Mouse (Mus musculus) neural tube, embryonic 14.5 days (tissue): ENCODE measurements around the gene Dkkl1. TPM values are rescaled to one million over a fixed set of nuclear protein-coding genes. Genes with fewer than 3 reads are reported as not detected.

Experiments used
- ATAC-seq: fragments of 200-750 bp; cut with Nextera tagmentation; 2 replicates; pipeline ENCODE4 v1.8.0; 2017; ENCODE audit warnings: low read depth, mild to moderate bottlenecking, moderate TSS enrichment, moderate library complexity
- H3K27ac ChIP-seq: fragments of 300-500 bp; sonication (generic); 2 replicates; pipeline ENCODE4 v1.5.1; 2014; ENCODE audit warnings: low read depth, mild to moderate bottlenecking, control low read depth, low read length, moderate library complexity, mixed read lengths
- H3K27me3 ChIP-seq: fragments of 300-500 bp; sonication (generic); 2 replicates; pipeline ENCODE4 v1.6.1; 2014; ENCODE audit warnings: low read length; ENCODE audit not compliant: control insufficient read depth, insufficient read depth
- H3K36me3 ChIP-seq: fragments of 300-500 bp; sonication (generic); 2 replicates; pipeline ENCODE4 v1.6.1; 2014; ENCODE audit warnings: low read length, mixed read lengths; ENCODE audit not compliant: control insufficient read depth, insufficient read depth
- H3K4me1 ChIP-seq: fragments of 300-500 bp; sonication (generic); 2 replicates; pipeline ENCODE4 v1.6.1; 2014; ENCODE audit warnings: low read length; ENCODE audit not compliant: control insufficient read depth, insufficient read depth
- H3K4me2 ChIP-seq: fragments of 300-500 bp; sonication (generic); 2 replicates; pipeline ENCODE4 v1.6.1; 2014; ENCODE audit warnings: mild to moderate bottlenecking, low read depth, low read length, control low read depth
- H3K4me3 ChIP-seq: fragments of 300-500 bp; sonication (generic); 2 replicates; pipeline ENCODE4 v1.5.1; 2014; ENCODE audit warnings: low read depth, low read length, control low read depth, mixed read lengths
- H3K9ac ChIP-seq: fragments of 300-500 bp; sonication (generic); replicated peaks from 2 replicates; pipeline ENCODE4 v1.6.1; 2014; ENCODE audit warnings: low read depth, mild to moderate bottlenecking, control low read depth, low read length, mixed read lengths
- H3K9me3 ChIP-seq: fragments of 300-500 bp; sonication (generic); 2 replicates; pipeline ENCODE4 v1.6.1; 2016; ENCODE audit warnings: low read length; ENCODE audit not compliant: control insufficient read depth
- WGBS: fragments of 180-500 bp; shearing (Covaris S2); extraction: QIAGEN DNeasy Blood & Tissue Kit; methylation state at CpG from one replicate; pipeline ENCODE4 v1.1.7; 2014; 5-methylcytosine and 5-hydroxymethylcytosine counted together
- polyA plus RNA-seq: library from polyadenylated mRNA; unstranded; fragments of >200 nt; fragmentation: Nextera tagmentation; extraction: Ambion mirVana; gene quantifications from 2 replicates; pipeline ENCODE4 v1.2.1, GENCODE M21; 2014

Gene Dkkl1
- polyA plus RNA-seq, 1 experiment from 2014 or later: 11.8 TPM

GRCm38 (mm10) chr7:45215673-45216441 lies 3.9 kb upstream of the Dkkl1 start, which contains the start of gene Tead2:
Gene Tead2 (plus strand): TSS chr7:45215753.
- under 1% methylated on average over 50 of the region's 55 CpGs for WGBS
- Histone ChIP-seq H3K9ac (peak within 1 kb of the TSS; percentile 64), H3K27me3 (peaks cover 10% of the 10 kb centered on the region), H3K4me3 (peak within 1 kb of the TSS; percentile 45), H3K36me3 (no peaks in the 10 kb centered on the region), H3K9me3 (no peaks in the 10 kb centered on the region), H3K4me1 (peaks cover 19% of the 10 kb centered on the region), H3K4me2 (peak within 1 kb of the TSS; percentile 72), H3K27ac (peak within 1 kb of the TSS; percentile 81)
- peak; percentile 48; the same call in 1 of the 2 replicates for ATAC-seq

GRCm38 (mm10) chr7:45213708-45214107 lies 1.8 kb upstream of the Dkkl1 start:
- H3K36me3 ChIP-seq: no peaks in the 10 kb centered on the region
- H3K27ac ChIP-seq: no peak overlapping the region
- WGBS: 50% methylated on average over 5 of the region's 5 CpGs
- no peak overlapping the region for H3K4me3 ChIP-seq
- H3K27me3 ChIP-seq: peaks cover 10% of the 10 kb centered on the region
- H3K9me3 ChIP-seq: no peaks in the 10 kb centered on the region
- no peak overlapping the region for H3K9ac ChIP-seq
- H3K4me1 ChIP-seq: peaks cover 19% of the 10 kb centered on the region
- ATAC-seq: no peak
- no peak overlapping the region for H3K4me2 ChIP-seq

GRCm38 (mm10) chr7:45212356-45212755 lies 409 bp upstream of the Dkkl1 start:
- H3K4me2 ChIP-seq: no peak overlapping the region
- H3K36me3 ChIP-seq: no peaks in the 10 kb centered on the region
- WGBS: 71% methylated on average over 7 of the region's 7 CpGs
- no peak for ATAC-seq
- H3K27me3 ChIP-seq: peaks cover 10% of the 10 kb centered on the region
- H3K4me3 ChIP-seq: no peak overlapping the region
- H3K9me3 ChIP-seq: no peaks in the 10 kb centered on the region
- no peak overlapping the region for H3K9ac ChIP-seq
- H3K27ac ChIP-seq: no peak overlapping the region
- peaks cover 17% of the 10 kb centered on the region for H3K4me1 ChIP-seq

- H3K27me3 ChIP-seq: peaks cover 10% of the 10 kb centered on the region
- H3K36me3 ChIP-seq: no peaks in the 10 kb centered on the region
- 69% methylated on average over 10 of the region's 10 CpGs for WGBS
- no peak overlapping the region for H3K27ac ChIP-seq
- H3K9me3 ChIP-seq: no peaks in the 10 kb centered on the region
- H3K9ac ChIP-seq: no peak overlapping the region
- H3K4me3 ChIP-seq: no peak overlapping the region
- ATAC-seq: no peak
- H3K4me1 ChIP-seq: 0 out of 2 replicates have a peak, but pooled peaks cover 5% of the 10 kb centered on the region
- no peak overlapping the region for H3K4me2 ChIP-seq
Observed at GRCm38 (mm10) chr7:45211070-45211469, 877 bp downstream of the Dkkl1 start.

- WGBS: 82% methylated on average over 6 of the region's 6 CpGs
- Histone ChIP-seq H3K9me3 (no peaks in the 10 kb centered on the region), H3K27me3 (peaks cover 10% of the 10 kb centered on the region), H3K4me3 (no peak overlapping the region), H3K4me2 (no peak overlapping the region), H3K4me1 (no peaks in the 10 kb centered on the region), H3K27ac (no peak overlapping the region), H3K36me3 (no peaks in the 10 kb centered on the region), H3K9ac (no peak overlapping the region)
- no peak for ATAC-seq
Observed at GRCm38 (mm10) chr7:45208260-45208659, 3.7 kb downstream of the Dkkl1 start.

GRCm38 (mm10) chr7:45204380-45205143 lies 7.4 kb downstream of the Dkkl1 start, which contains the start of gene Ccdc155:
Gene Ccdc155 (minus strand): TSS chr7:45204892.
- 8% methylated on average over 44 of the region's 44 CpGs for WGBS
- ATAC-seq: peak; percentile 97
- peak within 1 kb of the TSS; percentile 48 for H3K9ac ChIP-seq
- H3K27ac ChIP-seq: peak within 1 kb of the TSS; percentile 56; the same call in 1 of the 2 replicates
- H3K4me2 ChIP-seq: peak within 1 kb of the TSS; percentile 49
- H3K36me3 ChIP-seq: no peaks in the 10 kb centered on the region
- H3K4me1 ChIP-seq: no peaks in the 10 kb centered on the region
- H3K4me3 ChIP-seq: peak within 1 kb of the TSS; percentile 39
- H3K9me3 ChIP-seq: no peaks in the 10 kb centered on the region
- no peaks in the 10 kb centered on the region for H3K27me3 ChIP-seq

GRCm38 (mm10) chr7:45202654-45203053 lies 9.3 kb downstream of the Dkkl1 start:
- ATAC-seq: no peak
- Histone ChIP-seq H3K4me2 (no peak overlapping the region), H3K27ac (no peak overlapping the region), H3K4me3 (no peak overlapping the region), H3K9ac (no peak overlapping the region), H3K9me3 (no peaks in the 10 kb centered on the region), H3K36me3 (no peaks in the 10 kb centered on the region), H3K4me1 (no peaks in the 10 kb centered on the region), H3K27me3 (no peaks in the 10 kb centered on the region)
- 62% methylated on average over 10 of the region's 10 CpGs for WGBS

GRCm38 (mm10) chr7:45198961-45199360 lies 13.0 kb downstream of the Dkkl1 start:
- no peaks in the 10 kb centered on the region for H3K4me1 ChIP-seq
- no peaks in the 10 kb centered on the region for H3K27me3 ChIP-seq
- no peaks in the 10 kb centered on the region for H3K9me3 ChIP-seq
- no peak overlapping the region for H3K9ac ChIP-seq
- no peak overlapping the region for H3K4me2 ChIP-seq
- no peak overlapping the region for H3K4me3 ChIP-seq
- ATAC-seq: no peak
- WGBS: 86% methylated on average over 11 of the region's 11 CpGs
- no peaks in the 10 kb centered on the region for H3K36me3 ChIP-seq
- H3K27ac ChIP-seq: no peak overlapping the region

GRCm38 (mm10) chr7:45198435-45198834 lies 13.5 kb downstream of the Dkkl1 start:
- no peak overlapping the region for H3K27ac ChIP-seq
- H3K9ac ChIP-seq: no peak overlapping the region
- H3K27me3 ChIP-seq: no peaks in the 10 kb centered on the region
- H3K9me3 ChIP-seq: no peaks in the 10 kb centered on the region
- 18% methylated on average over 5 of the region's 5 CpGs for WGBS
- no peak overlapping the region for H3K4me3 ChIP-seq
- H3K4me1 ChIP-seq: no peaks in the 10 kb centered on the region
- no peaks in the 10 kb centered on the region for H3K36me3 ChIP-seq
- no peak overlapping the region for H3K4me2 ChIP-seq
- peak; percentile 77; the same call in 1 of the 2 replicates for ATAC-seq
